Mouse (Mus musculus) bone marrow macrophage, adult 2 months (primary cell): ENCODE results near the gene Rela. TPM values are rescaled to one million over a fixed set of nuclear protein-coding genes. Genes with fewer than 3 reads are reported as not detected.
"Not testable (repeated sequence)": the region's sequence is repeated elsewhere in the genome, so short reads cannot be mapped to it uniquely, and the experiment has no call there.

Experiments
- H3K27ac ChIP-seq: 2 replicates; pipeline ENCODE4 v1.5.1; 2012; ENCODE audit warnings: low read depth, low read length; ENCODE audit not compliant: insufficient read depth
- H3K4me1 ChIP-seq: 2 replicates; pipeline ENCODE4 v1.6.1; 2012; ENCODE audit warnings: low read length; ENCODE audit not compliant: control insufficient read depth, insufficient read depth
- H3K4me3 ChIP-seq: 2 replicates; pipeline ENCODE4 v1.5.1; 2012; ENCODE audit warnings: mild to moderate bottlenecking, low read length, moderate library complexity; ENCODE audit not compliant: insufficient read depth
- CTCF ChIP-seq: IDR thresholded peaks from 2 replicates; pipeline ENCODE4 v1.5.1; 2012; ENCODE audit warnings: low read depth, mild to moderate bottlenecking, low read length, moderate library complexity
- POLR2A ChIP-seq: IDR thresholded peaks from 2 replicates; pipeline ENCODE4 v1.6.1; 2012; ENCODE audit warnings: mild to moderate bottlenecking, low read depth, low read length, borderline replicate concordance
- polyA plus RNA-seq: library from polyadenylated mRNA; stranded (reverse); fragments of >200 nt; gene quantifications from 2 replicates; pipeline ENCODE4 v1.2.4, GENCODE M21; 2012; ENCODE audit not compliant: missing spikeins, insufficient read depth, insufficient read length

The Rela gene
- polyA plus RNA-seq, 1 experiment: 93.4 TPM

DNA sequence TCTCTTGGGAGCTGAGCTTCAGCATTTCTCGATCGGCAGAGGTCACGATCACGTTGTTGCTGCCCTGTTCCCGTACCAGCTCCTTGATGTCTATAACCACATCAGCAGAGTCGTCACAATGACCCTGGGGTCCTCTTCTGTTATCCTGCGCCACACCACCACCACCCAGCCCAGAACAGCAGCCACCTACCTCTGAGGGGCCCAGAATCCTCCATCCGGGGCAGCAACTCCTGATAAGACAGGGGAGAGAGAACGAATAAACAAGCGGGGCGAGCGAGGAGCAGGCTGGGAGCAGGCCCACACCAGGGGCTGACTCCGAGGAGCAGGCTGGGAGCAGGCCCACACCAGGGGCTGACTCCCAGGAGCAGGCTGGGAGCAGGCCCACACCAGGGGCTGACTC lies 49.2 kb downstream of the Rela start:
- TF ChIP-seq POLR2A (no peak), CTCF (no peak)
- H3K4me3 ChIP-seq: no peak overlapping the region
- no peak overlapping the region for H3K27ac ChIP-seq
- peaks cover 5% of the 10 kb centered on the region for H3K4me1 ChIP-seq

DNA sequence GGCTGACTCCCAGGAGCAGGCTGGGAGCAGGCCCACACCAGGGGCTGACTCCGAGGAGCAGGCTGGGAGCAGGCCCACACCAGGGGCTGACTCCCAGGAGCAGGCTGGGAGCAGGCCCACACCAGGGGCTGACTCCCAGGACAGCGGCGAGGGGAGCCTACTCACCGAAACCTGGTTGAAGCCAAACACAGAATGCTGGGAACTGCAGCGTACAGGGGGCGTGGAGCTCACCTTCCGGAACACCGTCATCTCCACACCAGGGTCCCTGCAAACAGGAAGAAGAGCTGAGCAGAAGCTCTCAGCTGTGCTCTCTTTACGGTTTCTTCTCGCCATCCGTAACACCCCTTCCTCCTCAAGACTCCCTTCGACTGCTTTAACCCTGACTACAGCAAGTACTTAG lies 49.7 kb downstream of the Rela start:
- not testable (repeated sequence) for H3K4me3 ChIP-seq, H3K4me1 ChIP-seq, H3K27ac ChIP-seq

DNA sequence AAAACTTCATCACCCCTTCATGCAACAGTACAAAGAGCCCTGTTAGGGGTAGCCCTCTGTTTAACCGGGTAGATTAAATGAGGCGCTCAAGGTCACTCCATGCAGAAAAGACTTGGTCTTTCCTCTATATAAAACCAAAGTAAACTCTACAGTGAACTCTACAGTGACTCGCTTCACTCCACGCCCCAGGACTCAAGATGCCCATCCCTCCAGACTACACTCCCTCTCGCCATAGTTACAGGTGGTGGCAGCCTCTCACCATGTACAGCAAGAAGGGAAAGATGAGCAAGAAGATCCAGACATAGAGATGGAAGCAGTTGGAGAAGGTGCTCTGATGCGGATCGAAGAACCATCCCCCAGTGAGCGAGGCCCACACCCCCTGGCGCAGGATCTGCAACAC lies 50.5 kb downstream of the Rela start:
- Histone ChIP-seq H3K27ac (no peak overlapping the region), H3K4me1 (peaks cover 5% of the 10 kb centered on the region), H3K4me3 (peak overlapping the region; percentile 66)
- TF ChIP-seq CTCF: no peak
- TF ChIP-seq POLR2A: no peak

DNA sequence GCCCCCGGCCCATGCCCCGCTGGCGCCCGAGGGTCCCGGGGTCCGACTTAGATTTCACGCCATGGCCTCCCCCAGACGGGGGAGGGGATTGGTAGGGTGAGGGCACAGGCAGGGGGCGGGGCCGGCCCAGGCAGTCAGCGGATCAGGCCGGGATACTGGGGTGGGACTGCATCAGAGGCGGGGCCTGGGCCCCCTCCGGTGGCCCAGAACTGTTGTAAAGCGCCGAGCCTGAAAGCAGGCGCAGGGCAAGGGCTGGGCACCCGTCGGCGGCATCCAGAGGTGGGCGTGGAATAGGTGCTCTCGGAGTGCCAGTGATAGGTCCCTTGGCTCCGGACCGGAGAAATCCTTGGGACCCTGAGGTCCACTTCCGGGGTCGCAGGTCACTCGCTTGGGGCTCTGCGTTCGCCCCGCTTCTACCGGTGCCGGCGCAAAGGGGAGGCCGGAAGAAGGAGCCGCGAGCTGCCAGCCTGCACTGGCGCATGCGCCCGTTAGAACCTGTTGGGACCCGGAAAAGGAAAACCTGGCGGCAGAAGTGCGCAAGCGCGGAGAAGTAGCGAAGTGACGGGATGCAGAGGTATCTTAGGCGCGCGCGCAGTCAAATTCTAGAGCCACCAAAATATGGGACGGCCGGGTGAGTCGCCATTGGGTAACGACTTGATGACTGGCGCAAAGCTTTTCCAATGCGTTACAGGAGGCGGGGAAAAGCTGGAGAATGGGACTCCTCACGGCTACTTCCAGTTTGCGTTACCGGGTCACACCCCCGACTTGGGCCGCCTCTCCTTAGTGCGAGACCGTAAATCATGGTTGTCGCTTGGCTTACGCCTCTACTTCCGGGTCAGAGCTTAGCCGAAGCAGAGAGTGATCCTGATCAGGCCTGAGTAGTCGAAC lies 51.2 kb downstream of the Rela start, which contains the start of the genes Map3k11 and Pcnx3:
Gene Map3k11, plus strand, starts transcription at position 543 of the 888 bp plus-strand sequence.
Gene Pcnx3, minus strand, starts transcription at position 709 of the 888 bp plus-strand sequence.
- TF ChIP-seq CTCF (no peak), POLR2A (no peak)
- Histone ChIP-seq H3K27ac (peak within 1 kb of the TSS; percentile 78), H3K4me1 (peaks cover 7% of the 10 kb centered on the region), H3K4me3 (peak within 1 kb of the TSS; percentile 66)

DNA sequence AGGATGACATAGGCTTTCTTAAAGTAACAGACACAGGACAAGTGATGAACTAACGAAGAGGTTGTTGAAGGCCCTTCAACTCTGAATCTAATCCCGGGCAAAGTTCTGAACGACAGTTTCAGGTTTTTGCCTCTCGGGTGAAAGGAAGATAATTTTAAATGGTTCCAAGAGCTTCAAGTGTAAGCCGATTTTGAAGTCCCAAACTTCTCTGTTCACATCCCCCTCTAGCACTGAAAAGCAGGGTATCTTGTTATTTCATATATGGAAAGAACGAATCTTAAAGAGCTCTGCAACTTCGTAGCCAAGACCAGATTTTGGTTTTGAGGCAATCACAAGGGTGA lies 51.8 kb downstream of the Rela start:
- Histone ChIP-seq H3K4me3 (peak overlapping the region; percentile 66), H3K4me1 (peaks cover 13% of the 10 kb centered on the region), H3K27ac (peak overlapping the region; percentile 78)
- no peak for TF ChIP-seq CTCF
- no peak for TF ChIP-seq POLR2A

DNA sequence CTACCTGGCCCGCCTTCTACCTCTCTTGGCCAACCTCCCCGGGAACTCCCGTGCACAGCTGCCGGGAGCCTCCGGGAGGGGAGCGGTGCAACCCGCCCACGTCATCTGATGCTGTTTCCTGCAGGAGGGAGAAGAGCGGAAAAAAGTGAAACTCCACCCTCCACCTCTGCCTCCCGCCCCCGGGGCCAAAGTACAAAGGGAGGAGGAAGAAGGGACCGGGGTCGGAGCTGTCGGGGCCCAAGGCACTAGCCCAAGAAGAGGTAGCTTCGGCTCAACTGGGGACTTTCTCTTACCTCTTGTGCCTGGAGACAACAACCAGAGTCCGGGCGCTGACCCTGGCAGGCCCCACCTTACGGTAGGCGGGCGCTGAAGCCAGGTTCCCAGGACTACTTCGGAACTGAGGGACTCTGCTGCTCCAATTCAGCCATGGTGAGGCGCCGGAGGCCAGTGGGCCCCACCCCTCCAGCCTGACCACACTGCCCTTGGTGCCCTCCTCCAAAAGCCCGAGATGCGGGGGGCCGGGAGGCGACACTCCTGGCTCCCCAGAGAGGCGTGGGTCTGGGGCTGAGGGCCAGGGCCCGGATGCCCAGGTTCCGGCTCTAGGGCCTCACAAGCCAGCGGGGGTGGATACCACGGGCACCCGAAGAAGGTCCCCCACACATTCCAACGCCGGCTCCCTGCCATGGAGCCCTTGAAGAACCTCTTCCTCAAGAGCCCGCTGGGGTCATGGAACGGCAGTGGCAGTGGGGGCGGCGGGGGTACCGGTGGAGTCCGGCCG lies 52.5 kb downstream of the Rela start:
- Histone ChIP-seq H3K4me3 (peak overlapping the region; percentile 66), H3K4me1 (peaks cover 15% of the 10 kb centered on the region), H3K27ac (peak overlapping the region; percentile 78)
- no peak for TF ChIP-seq POLR2A
- no peak for TF ChIP-seq CTCF

DNA sequence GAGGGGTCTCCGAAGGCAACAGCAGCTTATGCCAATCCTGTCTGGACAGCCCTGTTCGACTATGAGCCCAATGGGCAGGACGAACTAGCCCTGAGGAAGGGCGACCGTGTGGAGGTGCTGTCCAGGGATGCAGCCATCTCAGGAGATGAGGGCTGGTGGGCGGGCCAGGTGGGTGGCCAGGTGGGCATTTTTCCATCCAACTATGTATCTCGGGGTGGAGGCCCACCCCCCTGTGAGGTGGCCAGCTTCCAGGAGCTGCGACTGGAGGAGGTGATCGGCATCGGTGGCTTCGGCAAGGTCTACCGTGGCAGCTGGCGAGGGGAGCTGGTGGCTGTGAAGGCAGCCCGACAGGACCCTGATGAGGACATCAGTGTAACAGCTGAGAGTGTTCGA lies 53.1 kb downstream of the Rela start:
- peak overlapping the region; percentile 66 for H3K4me3 ChIP-seq

DNA sequence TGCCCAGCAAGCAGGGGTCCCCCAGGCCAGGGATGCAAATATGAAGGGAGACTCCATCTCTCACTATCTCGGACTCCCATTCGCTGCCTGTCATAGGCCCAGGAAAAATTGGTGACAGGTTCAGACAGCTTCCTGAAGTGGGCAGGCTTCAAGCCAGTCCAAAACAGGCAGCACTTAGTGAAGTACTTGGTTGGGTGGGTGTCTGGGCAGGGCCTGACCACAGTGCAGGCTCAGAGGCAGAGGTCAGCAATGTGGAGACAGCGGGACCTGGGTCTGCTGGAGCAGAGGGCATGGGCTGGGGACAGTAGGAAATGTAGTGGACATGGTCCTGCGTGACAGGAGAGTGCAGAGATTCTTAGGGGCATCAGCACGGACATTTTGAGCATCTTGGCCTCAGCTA lies 54.3 kb downstream of the Rela start:
- Histone ChIP-seq H3K4me1 (peaks cover 15% of the 10 kb centered on the region), H3K27ac (peak overlapping the region; percentile 96), H3K4me3 (peak overlapping the region; percentile 66)
- TF ChIP-seq POLR2A (no peak), CTCF (no peak)

More for the DNA sequence above, 53.1 kb downstream of the Rela start:
- Histone ChIP-seq H3K27ac (peak overlapping the region; percentile 78), H3K4me1 (peaks cover 15% of the 10 kb centered on the region)
- no peak for TF ChIP-seq POLR2A
- no peak for TF ChIP-seq CTCF

DNA sequence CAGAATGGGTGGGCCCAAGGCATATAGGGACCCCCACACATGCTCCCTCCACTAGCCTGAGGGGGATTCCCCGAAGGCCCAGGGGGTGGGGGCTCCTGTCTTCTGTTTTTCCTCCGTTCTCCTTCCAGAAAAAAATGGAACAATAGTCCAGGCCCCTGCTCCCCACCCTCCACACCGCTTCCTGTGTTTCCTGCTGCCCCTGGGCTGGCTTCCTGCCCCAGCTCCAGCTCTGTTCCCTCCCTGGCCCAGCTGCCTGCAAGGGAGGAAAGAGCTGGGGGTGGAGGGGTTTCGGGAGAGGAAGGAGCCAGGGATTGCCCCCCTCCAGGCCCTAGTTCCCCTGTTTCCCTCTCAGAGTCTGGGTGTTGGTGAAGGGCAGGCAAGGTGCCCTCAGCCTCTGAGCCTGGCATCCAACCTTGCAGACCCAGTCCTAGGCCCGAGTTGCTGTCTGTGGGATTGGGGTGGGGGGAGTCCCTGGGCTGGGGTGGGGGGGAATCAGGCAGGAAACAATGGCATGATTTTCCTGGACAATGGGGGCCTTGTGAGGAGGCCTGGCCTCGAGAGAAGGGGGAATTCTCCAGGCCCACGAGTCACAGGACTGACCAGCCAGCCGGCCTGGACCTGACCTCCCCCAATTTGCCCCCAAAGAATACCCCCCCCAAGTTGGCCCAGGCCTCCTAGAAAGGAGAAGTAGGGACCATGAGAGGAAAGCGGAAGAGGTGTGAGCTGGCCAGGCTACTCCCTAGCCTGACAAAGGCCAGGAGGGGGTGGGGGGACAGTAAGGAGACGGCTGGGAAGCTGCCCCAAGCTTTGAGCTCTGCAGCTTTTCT lies 55.0 kb downstream of the Rela start:
- TF ChIP-seq POLR2A (no peak), CTCF (no peak)
- peaks cover 14% of the 10 kb centered on the region for H3K4me1 ChIP-seq
- H3K27ac ChIP-seq: peak overlapping the region; percentile 96
- H3K4me3 ChIP-seq: peak overlapping the region; percentile 66
